Mouse (Mus musculus) stomach, embryonic 16.5 days (tissue): ENCODE measurements around the gene Parp9. TPM values are rescaled to one million over a fixed set of nuclear protein-coding genes. Genes with fewer than 3 reads are reported as not detected.

ENCODE experiments used
- ATAC-seq: fragments of 200-750 bp; cut with Nextera tagmentation; 2 replicates; pipeline ENCODE4 v1.8.0; 2017; ENCODE audit warnings: moderate number of reproducible peaks, moderate TSS enrichment; ENCODE audit not compliant: insufficient read depth, low FRiP score
- H3K27ac ChIP-seq: fragments of 300-500 bp; sonication (generic); 2 replicates; pipeline ENCODE4 v1.5.1; 2014; ENCODE audit warnings: low read length
- H3K27me3 ChIP-seq: fragments of 300-500 bp; sonication (generic); 2 replicates; pipeline ENCODE4 v1.6.1; 2014; ENCODE audit warnings: low read length, control low read depth, mixed read lengths; ENCODE audit not compliant: control insufficient read depth, insufficient read depth
- H3K36me3 ChIP-seq: fragments of 300-500 bp; sonication (generic); 2 replicates; pipeline ENCODE4 v1.6.1; 2014; ENCODE audit warnings: low read length; ENCODE audit not compliant: control insufficient read depth, insufficient read depth
- H3K4me1 ChIP-seq: fragments of 300-500 bp; sonication (generic); 2 replicates; pipeline ENCODE4 v1.6.1; 2014; ENCODE audit warnings: low read length, control low read depth, mixed read lengths; ENCODE audit not compliant: control insufficient read depth, insufficient read depth
- H3K4me2 ChIP-seq: fragments of 300-500 bp; sonication (generic); 2 replicates; pipeline ENCODE4 v1.6.1; 2014; ENCODE audit warnings: low read depth, low read length, mixed read lengths
- H3K4me3 ChIP-seq: fragments of 300-500 bp; sonication (generic); replicated peaks from 2 replicates; pipeline ENCODE4 v1.5.1; 2014; ENCODE audit warnings: mild to moderate bottlenecking, low read length
- H3K9ac ChIP-seq: fragments of 300-500 bp; sonication (generic); 2 replicates; pipeline ENCODE4 v1.6.1; 2014; ENCODE audit warnings: low read length
- H3K9me3 ChIP-seq: fragments of 300-500 bp; sonication (generic); replicated peaks from 2 replicates; pipeline ENCODE4 v1.6.1; 2016; ENCODE audit warnings: low read length, control low read depth; ENCODE audit not compliant: control insufficient read depth
- whole genome bisulfite sequencing: fragments of 180-500 bp; shearing (Covaris S2); extraction: QIAGEN DNeasy Blood & Tissue Kit; methylation state at CpG from one replicate; pipeline ENCODE4 v1.1.7; 2014; 5-methylcytosine and 5-hydroxymethylcytosine counted together
- polyA plus RNA-seq: library from polyadenylated mRNA; unstranded; fragments of >200 nt; fragmentation: Nextera tagmentation; extraction: Ambion mirVana; gene quantifications from 2 replicates; pipeline ENCODE4 v1.2.1, GENCODE M21; 2015

The Parp9 gene
- polyA plus RNA-seq, 1 experiment from 2014 or later, result 10.9 TPM

- H3K9me3 ChIP-seq, result no peaks in the 10 kb centered on the region
- H3K4me3 ChIP-seq, result no peak overlapping the region
- H3K36me3 ChIP-seq, result no peaks in the 10 kb centered on the region
- ATAC-seq, result no peak
- no peak overlapping the region for H3K9ac ChIP-seq
- H3K27ac ChIP-seq, result no peak overlapping the region
- no peaks in the 10 kb centered on the region for H3K27me3 ChIP-seq
- H3K4me2 ChIP-seq, result no peak overlapping the region
- H3K4me1 ChIP-seq, result no peaks in the 10 kb centered on the region
- 71% methylated on average over 3 of the region's 3 CpGs for WGBS
Measured at GRCm38 (mm10) chr16:35922301-35922895, 15.9 kb upstream of the Parp9 start.

- Histone ChIP-seq H3K4me1 (no peaks in the 10 kb centered on the region), H3K4me3 (no peak overlapping the region), H3K4me2 (no peak overlapping the region), H3K9ac (no peak overlapping the region), H3K27ac (no peak overlapping the region), H3K9me3 (no peaks in the 10 kb centered on the region), H3K27me3 (no peaks in the 10 kb centered on the region), H3K36me3 (no peaks in the 10 kb centered on the region)
- 67% methylated on average over 7 of the region's 7 CpGs for WGBS
- no peak for ATAC-seq
Measured at GRCm38 (mm10) chr16:35923546-35924198, 14.6 kb upstream of the Parp9 start.

DNA sequence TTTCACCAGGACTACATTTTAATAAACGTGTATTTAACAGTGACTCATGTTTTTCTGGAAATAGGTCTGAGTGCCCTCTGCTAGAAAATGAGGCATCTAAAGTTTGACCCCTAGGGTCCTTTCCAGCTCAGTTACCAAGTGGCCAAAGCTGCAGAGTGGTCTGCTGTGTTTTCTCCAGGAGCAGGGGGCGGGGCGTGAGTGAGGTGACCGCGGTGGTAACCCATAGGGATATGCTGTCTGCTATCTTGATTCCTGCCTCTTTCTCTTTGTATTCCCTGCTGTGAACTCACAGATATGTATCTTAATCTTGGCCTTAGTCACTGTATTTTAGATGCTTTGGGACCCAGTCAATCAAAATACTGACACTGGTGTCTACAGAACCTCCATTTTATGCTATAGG, 13.9 kb upstream of the Parp9 start:
- H3K27me3 ChIP-seq, result no peaks in the 10 kb centered on the region
- H3K4me2 ChIP-seq, result no peak overlapping the region
- 85% methylated on average over 5 of the region's 5 CpGs for WGBS
- no peak overlapping the region for H3K4me3 ChIP-seq
- H3K9me3 ChIP-seq, result no peaks in the 10 kb centered on the region
- no peak for ATAC-seq
- no peaks in the 10 kb centered on the region for H3K36me3 ChIP-seq
- no peak overlapping the region for H3K9ac ChIP-seq
- H3K27ac ChIP-seq, result no peak overlapping the region
- no peaks in the 10 kb centered on the region for H3K4me1 ChIP-seq

- 0 out of 2 replicates have a peak, but pooled peaks cover 2% of the 10 kb centered on the region for H3K36me3 ChIP-seq
- H3K27me3 ChIP-seq, result no peaks in the 10 kb centered on the region
- no peaks in the 10 kb centered on the region for H3K9me3 ChIP-seq
- no peak for ATAC-seq
- H3K9ac ChIP-seq, result no peak overlapping the region
- 0 out of 2 replicates have a peak, but pooled peaks cover 3% of the 10 kb centered on the region for H3K4me1 ChIP-seq
- H3K4me2 ChIP-seq, result no peak overlapping the region
- WGBS, result 82% methylated on average over 19 of the region's 19 CpGs
- no peak overlapping the region for H3K27ac ChIP-seq
- H3K4me3 ChIP-seq, result no peak overlapping the region
Measured at GRCm38 (mm10) chr16:35932179-35933055, 5.9 kb upstream of the Parp9 start.

- H3K27ac ChIP-seq, result no peak overlapping the region
- WGBS, result 70% methylated on average over 10 of the region's 10 CpGs
- H3K4me2 ChIP-seq, result no peak overlapping the region
- no peak overlapping the region for H3K4me3 ChIP-seq
- ATAC-seq, result no peak
- H3K27me3 ChIP-seq, result no peaks in the 10 kb centered on the region
- 0 out of 2 replicates have a peak, but pooled peaks cover 3% of the 10 kb centered on the region for H3K4me1 ChIP-seq
- H3K9ac ChIP-seq, result no peak overlapping the region
- no peaks in the 10 kb centered on the region for H3K9me3 ChIP-seq
- 0 out of 2 replicates have a peak, but pooled peaks cover 2% of the 10 kb centered on the region for H3K36me3 ChIP-seq
Measured at GRCm38 (mm10) chr16:35933181-35933580, 5.1 kb upstream of the Parp9 start.

- Histone ChIP-seq H3K36me3 (0 out of 2 replicates have a peak, but pooled peaks cover 3% of the 10 kb centered on the region), H3K4me2 (peak overlapping the region; percentile 62), H3K27me3 (no peaks in the 10 kb centered on the region), H3K4me1 (0 out of 2 replicates have a peak, but pooled peaks cover 7% of the 10 kb centered on the region), H3K9ac (peak overlapping the region; percentile 85), H3K4me3 (peak overlapping the region; percentile 78), H3K9me3 (no peaks in the 10 kb centered on the region), H3K27ac (peak overlapping the region; percentile 74)
- ATAC-seq, result peak; percentile 7; the same call in 1 of the 2 replicates
- 9% methylated on average over 6 of the region's 6 CpGs for WGBS
Measured at GRCm38 (mm10) chr16:35939261-35939660, 991 bp downstream of the Parp9 start.

GRCm38 (mm10) chr16:35939690-35940089, 1.4 kb downstream of the Parp9 start:
- 13% methylated on average over 9 of the region's 9 CpGs for WGBS
- Histone ChIP-seq H3K4me1 (0 out of 2 replicates have a peak, but pooled peaks cover 7% of the 10 kb centered on the region), H3K4me3 (peak overlapping the region; percentile 78), H3K4me2 (peak overlapping the region; percentile 62), H3K36me3 (0 out of 2 replicates have a peak, but pooled peaks cover 3% of the 10 kb centered on the region), H3K27ac (peak overlapping the region; percentile 74), H3K9me3 (no peaks in the 10 kb centered on the region), H3K27me3 (no peaks in the 10 kb centered on the region), H3K9ac (0 out of 2 replicates have a peak overlapping the region, but pooled peaks have one; percentile 19)
- peak; percentile 72 for ATAC-seq

GRCm38 (mm10) chr16:35941382-35941781, 3.1 kb downstream of the Parp9 start:
- WGBS, result 83% methylated on average over 7 of the region's 7 CpGs
- Histone ChIP-seq H3K9me3 (no peaks in the 10 kb centered on the region), H3K4me1 (0 out of 2 replicates have a peak, but pooled peaks cover 7% of the 10 kb centered on the region), H3K27me3 (no peaks in the 10 kb centered on the region), H3K4me3 (no peak overlapping the region), H3K36me3 (0 out of 2 replicates have a peak, but pooled peaks cover 3% of the 10 kb centered on the region), H3K4me2 (no peak overlapping the region), H3K9ac (no peak overlapping the region), H3K27ac (no peak overlapping the region)
- ATAC-seq, result no peak
